Mouse (Mus musculus) heart, embryonic 10.5 days (tissue): Measurements from ENCODE around the gene Serping1. TPM values are rescaled to one million over a fixed set of nuclear protein-coding genes. Genes with fewer than 3 reads are reported as not detected.
A peak's percentile ranks its signal among the peaks of the same experiment; 100 is the strongest.

Experiments
- DNase-seq: peaks from one replicate; pipeline ENCODE4 v3.0.0-alpha.2; 2017; ENCODE audit warnings: low spot score
- H3K27ac ChIP-seq: fragments of 300-500 bp; sonication (generic); 2 replicates; pipeline ENCODE4 v1.5.1; 2016; ENCODE audit warnings: mild to moderate bottlenecking
- H3K27me3 ChIP-seq: fragments of 300-500 bp; sonication (generic); 2 replicates; pipeline ENCODE4 v1.6.1; 2016; ENCODE audit warnings: mild to moderate bottlenecking; ENCODE audit not compliant: poor library complexity, insufficient read depth, severe bottlenecking
- H3K36me3 ChIP-seq: fragments of 300-500 bp; sonication (generic); 2 replicates; pipeline ENCODE4 v1.6.1; 2016; ENCODE audit warnings: mild to moderate bottlenecking, moderate library complexity
- H3K4me1 ChIP-seq: fragments of 300-500 bp; sonication (generic); 2 replicates; pipeline ENCODE4 v1.6.1; 2016; ENCODE audit warnings: mild to moderate bottlenecking
- H3K4me3 ChIP-seq: fragments of 300-500 bp; sonication (generic); 2 replicates; pipeline ENCODE4 v1.5.1; 2016; ENCODE audit warnings: mild to moderate bottlenecking, moderate library complexity
- H3K9me3 ChIP-seq: fragments of 300-500 bp; sonication (generic); 2 replicates; pipeline ENCODE4 v1.6.1; 2016; ENCODE audit warnings: mild to moderate bottlenecking, moderate library complexity
- WGBS: fragments of 180-500 bp; shearing (Covaris S2); methylation state at CpG from one replicate; pipeline ENCODE4 v1.1.7; 2016; 5-methylcytosine and 5-hydroxymethylcytosine counted together
- polyA plus RNA-seq: library from polyadenylated mRNA; unstranded; fragments of >200 nt; fragmentation: Nextera tagmentation; extraction: Ambion mirVana; gene quantifications from 2 replicates; pipeline ENCODE4 v1.2.1, GENCODE M21; 2016

Serping1 gene
- polyA plus RNA-seq, 1 experiment from 2014 or later: 28.5 TPM

DNA sequence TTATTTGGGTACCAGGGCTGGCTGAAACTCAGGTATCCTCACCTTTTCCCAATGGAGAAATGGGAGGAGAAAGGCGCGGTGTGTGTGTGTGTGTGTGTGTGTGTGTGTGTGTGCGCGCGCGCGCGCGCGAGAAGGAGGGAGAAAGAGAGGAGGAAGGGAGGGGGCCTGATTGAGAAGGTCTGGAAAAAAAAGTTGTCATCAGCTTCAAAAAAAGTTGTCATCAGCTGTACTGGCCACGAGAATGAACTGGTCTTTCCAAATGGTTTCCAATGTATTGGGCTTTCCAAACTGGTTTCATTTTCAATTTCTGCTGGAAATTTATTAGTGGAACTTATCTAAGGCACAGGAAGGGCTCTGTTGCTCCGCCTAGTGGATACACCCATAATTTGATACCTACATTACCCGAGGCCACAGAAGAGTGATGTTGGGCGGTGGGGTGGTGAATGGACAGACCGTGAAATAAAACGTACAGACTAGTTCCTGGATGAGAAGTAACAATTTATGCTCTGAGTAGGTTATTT, 23.9 kb upstream of the Serping1 start:
- peaks cover 8% of the 10 kb centered on the region; the same call in 1 of the 2 replicates for H3K36me3 ChIP-seq
- WGBS: 2% methylated on average over 16 of the region's 16 CpGs
- no peaks in the 10 kb centered on the region; the same call in 1 of the 2 replicates for H3K27me3 ChIP-seq
- H3K27ac ChIP-seq: peak overlapping the region; percentile 85
- H3K9me3 ChIP-seq: peaks cover 14% of the 10 kb centered on the region
- H3K4me1 ChIP-seq: peaks cover 16% of the 10 kb centered on the region
- peak overlapping the region; percentile 72 for H3K4me3 ChIP-seq
- no peak for DNase-seq

DNA sequence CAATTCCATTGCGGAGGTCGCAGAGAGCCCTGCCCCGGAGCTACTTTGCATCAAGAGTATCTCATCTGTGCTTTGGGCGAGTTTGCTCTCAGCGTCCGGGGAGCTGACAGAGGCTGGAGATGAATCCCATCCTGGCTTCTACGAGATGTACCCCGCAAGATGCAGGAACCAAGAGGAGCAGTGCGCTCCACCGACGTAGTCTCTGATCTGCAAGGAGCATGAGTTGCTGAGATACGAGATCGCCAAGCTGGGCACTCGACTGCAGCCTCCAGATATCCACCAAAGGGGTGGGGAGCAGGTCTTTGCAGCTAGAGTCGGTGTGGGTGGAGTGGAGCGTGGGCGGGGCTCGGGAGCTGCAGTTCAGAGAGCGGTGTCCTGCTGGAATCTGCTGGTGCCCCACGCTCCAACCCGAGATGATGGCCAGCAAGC, 23.3 kb upstream of the Serping1 start, which contains the start of gene Ube2l6:
Gene Ube2l6 (plus strand): TSS at position 336 of the 429 bp plus-strand sequence.
- H3K27me3 ChIP-seq: no peaks in the 10 kb centered on the region; the same call in 1 of the 2 replicates
- H3K27ac ChIP-seq: peak within 1 kb of the TSS; percentile 85
- H3K36me3 ChIP-seq: peaks cover 3% of the 10 kb centered on the region; the same call in 1 of the 2 replicates
- H3K9me3 ChIP-seq: peaks cover 14% of the 10 kb centered on the region
- peaks cover 16% of the 10 kb centered on the region for H3K4me1 ChIP-seq
- peak; percentile 96 for DNase-seq
- H3K4me3 ChIP-seq: peak within 1 kb of the TSS; percentile 72
- 1% methylated on average over 21 of the region's 21 CpGs for WGBS

DNA sequence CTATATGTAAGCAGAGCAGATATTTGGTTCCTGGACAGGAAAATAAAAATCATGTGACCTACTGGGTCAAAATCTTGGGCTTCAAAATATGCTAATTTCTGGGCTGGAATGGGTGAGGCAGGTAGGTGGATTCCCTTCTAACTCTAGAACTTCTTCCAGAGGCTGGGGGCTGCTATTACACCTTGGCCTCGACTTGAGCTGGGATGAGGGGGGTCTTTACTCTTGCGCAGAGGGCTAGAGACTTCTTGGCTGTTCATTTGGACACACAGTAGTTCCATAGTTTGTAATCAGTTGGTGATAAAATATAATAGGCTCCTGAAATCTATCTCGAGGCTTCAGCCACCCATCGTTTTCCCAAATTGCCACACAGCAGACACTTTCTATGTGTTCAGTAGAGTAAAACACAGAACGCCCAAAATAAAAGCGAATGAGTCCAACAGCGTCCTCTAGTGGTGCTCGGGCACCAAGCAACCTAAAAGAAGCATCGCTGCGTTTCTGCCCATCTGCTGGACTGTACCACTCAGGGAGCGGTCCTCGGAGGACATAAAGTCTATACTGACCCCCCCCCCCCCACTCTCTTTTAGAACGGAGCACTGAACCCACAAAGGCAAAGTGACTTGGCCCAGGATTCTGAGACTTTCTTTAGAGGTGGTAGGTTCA, 22.7 kb upstream of the Serping1 start:
- Histone ChIP-seq H3K9me3 (peaks cover 14% of the 10 kb centered on the region), H3K27ac (peak overlapping the region; percentile 85), H3K27me3 (no peaks in the 10 kb centered on the region; the same call in 1 of the 2 replicates), H3K4me1 (peaks cover 16% of the 10 kb centered on the region), H3K36me3 (0 out of 2 replicates have a peak, but pooled peaks cover 3% of the 10 kb centered on the region), H3K4me3 (peak overlapping the region; percentile 72)
- peak; percentile 89 for DNase-seq
- 12% methylated on average over 13 of the region's 13 CpGs for WGBS

DNA sequence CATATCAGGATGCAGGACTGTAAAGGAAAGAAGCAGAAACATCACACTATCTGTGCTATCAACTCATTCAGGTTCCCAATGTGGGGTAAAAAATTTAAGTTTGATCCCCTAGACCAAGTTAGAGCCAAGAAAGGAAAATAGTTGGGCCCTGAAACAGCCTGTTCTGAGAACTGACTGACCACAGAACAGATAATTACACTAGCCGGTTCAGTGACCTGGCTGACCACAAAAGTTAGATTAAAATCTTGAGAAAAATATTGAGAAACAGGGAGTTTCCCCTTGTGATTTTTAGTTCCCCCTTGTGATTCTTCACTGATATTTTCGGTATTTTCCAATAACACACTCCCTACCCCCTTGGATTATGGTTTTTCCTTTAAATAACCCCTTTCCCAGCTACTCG, 18.6 kb upstream of the Serping1 start:
- no peak for DNase-seq
- Histone ChIP-seq H3K36me3 (0 out of 2 replicates have a peak, but pooled peaks cover 3% of the 10 kb centered on the region), H3K9me3 (peaks cover 14% of the 10 kb centered on the region), H3K4me1 (peaks cover 20% of the 10 kb centered on the region), H3K27me3 (no peaks in the 10 kb centered on the region), H3K27ac (no peak overlapping the region), H3K4me3 (no peak overlapping the region)
- WGBS: 79% methylated on average over 3 of the region's 3 CpGs

DNA sequence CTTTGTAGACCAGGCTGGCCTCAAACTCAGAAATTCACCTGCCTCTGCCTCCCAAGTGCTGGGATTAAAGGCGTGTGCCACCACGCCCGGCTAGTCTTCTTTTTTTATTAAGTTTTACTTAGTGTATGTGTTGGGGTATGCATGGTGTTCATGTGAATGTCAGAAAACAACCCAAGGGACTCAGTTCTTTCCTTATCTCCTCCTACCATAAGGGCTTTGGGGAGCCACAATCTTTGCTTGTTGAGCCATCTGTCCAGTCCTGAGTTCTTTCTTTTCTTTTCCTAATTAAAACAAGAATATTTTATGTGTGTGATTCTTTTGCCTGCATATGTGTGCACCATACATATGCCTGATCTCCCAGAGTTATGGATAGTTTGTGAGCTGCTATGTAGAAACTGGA, 17.9 kb upstream of the Serping1 start:
- 78% methylated on average over 3 of the region's 3 CpGs for WGBS

DNA sequence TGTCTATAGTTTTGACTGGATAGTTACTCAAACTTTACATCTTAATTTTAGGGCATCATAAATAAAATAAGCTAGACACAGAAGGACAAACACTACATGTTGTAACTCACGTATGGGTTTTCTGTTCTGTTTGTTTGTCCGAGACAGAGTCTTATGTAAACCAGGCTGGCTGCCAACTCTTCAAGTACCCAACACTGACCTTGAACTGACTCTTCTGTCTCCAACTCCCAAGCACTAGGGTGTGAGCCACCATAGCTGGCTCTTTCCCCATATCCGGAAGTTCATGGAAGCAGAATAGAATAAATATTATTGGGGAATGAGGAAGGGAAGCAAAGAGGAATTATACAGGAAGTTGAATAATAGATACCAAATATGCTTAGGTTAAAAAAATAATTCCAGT, 17.3 kb upstream of the Serping1 start:
- no peak for DNase-seq
- Histone ChIP-seq H3K27ac (no peak overlapping the region; the same call in 1 of the 2 replicates), H3K36me3 (0 out of 2 replicates have a peak, but pooled peaks cover 3% of the 10 kb centered on the region), H3K27me3 (no peaks in the 10 kb centered on the region), H3K4me3 (no peak overlapping the region), H3K9me3 (peaks cover 14% of the 10 kb centered on the region), H3K4me1 (peaks cover 17% of the 10 kb centered on the region)
- 82% methylated on average over 3 of the region's 3 CpGs for WGBS

More for the DNA sequence above, 17.9 kb upstream of the Serping1 start:
- no peak for DNase-seq
- Histone ChIP-seq H3K27ac (no peak overlapping the region), H3K4me1 (peaks cover 16% of the 10 kb centered on the region), H3K4me3 (no peak overlapping the region), H3K27me3 (no peaks in the 10 kb centered on the region), H3K9me3 (peaks cover 14% of the 10 kb centered on the region), H3K36me3 (0 out of 2 replicates have a peak, but pooled peaks cover 3% of the 10 kb centered on the region)

DNA sequence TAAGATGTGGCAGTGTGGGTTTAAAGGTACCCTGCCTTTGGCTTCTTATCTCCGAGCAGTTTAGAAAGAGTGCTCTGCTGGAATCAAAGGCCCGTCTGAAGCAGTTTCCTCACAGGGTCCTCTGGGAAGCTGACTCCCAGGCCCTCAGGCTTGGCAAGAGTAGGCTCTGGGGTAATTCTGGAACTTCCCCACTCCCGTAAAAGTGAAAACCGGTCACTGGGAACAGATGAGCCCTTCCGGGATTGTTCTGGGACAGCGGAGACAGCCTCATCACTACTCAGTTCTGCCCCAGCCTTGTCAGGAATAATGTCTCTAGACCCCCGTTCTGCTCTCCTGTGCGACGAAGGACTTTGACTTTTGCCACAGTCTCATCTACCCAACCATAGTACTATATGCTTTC, 15.2 kb upstream of the Serping1 start:
- Histone ChIP-seq H3K27ac (peak overlapping the region; percentile 64), H3K4me3 (no peak overlapping the region), H3K9me3 (peaks cover 11% of the 10 kb centered on the region), H3K36me3 (0 out of 2 replicates have a peak, but pooled peaks cover 3% of the 10 kb centered on the region), H3K4me1 (peaks cover 21% of the 10 kb centered on the region), H3K27me3 (no peaks in the 10 kb centered on the region)
- WGBS: 49% methylated on average over 9 of the region's 9 CpGs
- no peak for DNase-seq

DNA sequence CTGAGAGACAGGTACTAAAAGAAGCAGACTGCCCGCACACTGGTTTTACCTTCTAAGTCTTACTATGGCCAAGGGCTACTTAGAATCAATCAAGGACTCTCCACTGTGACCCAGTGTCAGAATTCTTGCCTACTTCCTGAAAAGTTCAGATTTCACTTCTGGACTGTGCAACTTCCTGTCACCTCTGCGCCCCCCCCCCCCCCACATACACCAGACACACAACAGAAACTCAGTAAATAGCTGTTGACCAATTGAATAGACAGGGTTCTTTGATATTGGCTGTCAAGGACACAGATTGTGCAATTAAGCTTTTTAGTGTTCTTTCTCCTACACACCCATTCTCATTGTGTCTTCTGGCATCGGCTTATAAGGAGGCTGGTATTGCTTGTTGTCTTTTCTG, 13.1 kb upstream of the Serping1 start:
- Histone ChIP-seq H3K4me3 (no peak overlapping the region), H3K27me3 (no peaks in the 10 kb centered on the region), H3K9me3 (no peaks in the 10 kb centered on the region), H3K4me1 (peaks cover 39% of the 10 kb centered on the region), H3K27ac (no peak overlapping the region), H3K36me3 (no peaks in the 10 kb centered on the region)
- no peak for DNase-seq
- 66% methylated on average over 3 of the region's 3 CpGs for WGBS

GRCm38 (mm10) chr2:84783840-84784566, 8.8 kb upstream of the Serping1 start:
- Histone ChIP-seq H3K4me3 (no peak overlapping the region), H3K9me3 (no peaks in the 10 kb centered on the region), H3K27ac (peak overlapping the region; percentile 52; the same call in 1 of the 2 replicates), H3K4me1 (peaks cover 29% of the 10 kb centered on the region), H3K36me3 (no peaks in the 10 kb centered on the region), H3K27me3 (no peaks in the 10 kb centered on the region)
- DNase-seq: no peak
- WGBS: 50% methylated on average over 3 of the region's 3 CpGs

GRCm38 (mm10) chr2:84783315-84783714, 8.1 kb upstream of the Serping1 start:
- Histone ChIP-seq H3K36me3 (no peaks in the 10 kb centered on the region), H3K4me3 (no peak overlapping the region), H3K4me1 (peaks cover 26% of the 10 kb centered on the region; the same call in 1 of the 2 replicates), H3K27me3 (no peaks in the 10 kb centered on the region), H3K9me3 (no peaks in the 10 kb centered on the region), H3K27ac (no peak overlapping the region)
- DNase-seq: no peak
- WGBS: 60% methylated on average over 1 of the region's 1 CpGs

- Histone ChIP-seq H3K27me3 (no peaks in the 10 kb centered on the region), H3K4me1 (peaks cover 16% of the 10 kb centered on the region), H3K4me3 (no peak overlapping the region), H3K27ac (no peak overlapping the region), H3K9me3 (no peaks in the 10 kb centered on the region), H3K36me3 (no peaks in the 10 kb centered on the region)
- WGBS: 49% methylated on average over 6 of the region's 6 CpGs
- no peak for DNase-seq
Observed at GRCm38 (mm10) chr2:84779210-84779609, 4.0 kb upstream of the Serping1 start.

GRCm38 (mm10) chr2:84777706-84778105, 2.5 kb upstream of the Serping1 start:
- H3K9me3 ChIP-seq: no peaks in the 10 kb centered on the region
- no peaks in the 10 kb centered on the region for H3K36me3 ChIP-seq
- H3K27me3 ChIP-seq: no peaks in the 10 kb centered on the region
- 62% methylated on average over 3 of the region's 3 CpGs for WGBS
- no peak overlapping the region for H3K4me3 ChIP-seq
- H3K27ac ChIP-seq: no peak overlapping the region
- DNase-seq: no peak
- H3K4me1 ChIP-seq: peaks cover 15% of the 10 kb centered on the region

DNA sequence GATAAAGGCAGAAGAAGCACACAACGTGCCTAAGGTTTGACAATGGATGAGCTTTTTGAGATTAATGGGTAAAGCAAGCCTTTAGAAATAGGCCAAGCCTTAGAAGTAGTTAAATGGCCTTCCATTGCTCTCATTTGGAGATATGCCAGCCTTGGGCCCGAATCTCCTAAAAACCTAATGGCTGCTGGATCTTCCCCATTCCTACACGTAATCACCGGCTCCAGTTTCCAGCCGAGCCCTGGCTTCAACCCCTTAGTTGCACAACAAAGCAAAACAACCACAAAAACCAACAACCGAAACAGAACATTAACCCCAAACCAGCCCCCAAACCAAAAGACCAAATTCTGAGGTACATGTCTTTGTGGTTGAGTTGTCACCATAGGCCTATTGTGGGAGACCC, 421 bp upstream of the Serping1 start:
- WGBS: 85% methylated on average over 6 of the region's 6 CpGs
- no peaks in the 10 kb centered on the region for H3K9me3 ChIP-seq
- no peaks in the 10 kb centered on the region for H3K36me3 ChIP-seq
- no peak overlapping the region for H3K4me3 ChIP-seq
- DNase-seq: no peak
- H3K27ac ChIP-seq: peak overlapping the region; percentile 88; the same call in 1 of the 2 replicates
- H3K4me1 ChIP-seq: peaks cover 15% of the 10 kb centered on the region
- 0 out of 2 replicates have a peak, but pooled peaks cover 4% of the 10 kb centered on the region for H3K27me3 ChIP-seq
